Mouse (Mus musculus) erythroblast, embryonic 14.5 days (primary cell): ENCODE results near the gene Gjc1.

Experiments
- GATA1 ChIP-seq: IDR thresholded peaks from 2 replicates; pipeline ENCODE4 v1.6.1; 2012; ENCODE audit warnings: low read length, inconsistent platforms, mixed read lengths
- TAL1 ChIP-seq: IDR thresholded peaks from 3 replicates; pipeline ENCODE4 v1.6.1; 2012; ENCODE audit warnings: low read length, inconsistent platforms, mixed read lengths

GRCm38 (mm10) chr11:102830276-102830675 lies 10.8 kb upstream of the Gjc1 start:
- TF ChIP-seq TAL1 (no peak), GATA1 (no peak)
